Comparison of ENCODE assay signal across 7 mouse cellular contexts in genomic region chr1:13427068-13427434, GRCm38 (mm10).
DNase-seq lines count a peak whose midpoint lies in the region; ATAC-seq and TF ChIP-seq lines count a peak whose summit lies in the region.

No protein-coding gene starts in this region.

- H3K4me2 ChIP-seq in embryonic facial prominence, embryonic 13.5 days: peak overlapping the region; percentile 64
- peak overlapping the region; percentile 67 for H3K4me2 ChIP-seq in intestine, embryonic 16.5 days (ENCODE audit: low read depth, low read length)
- H3K4me2 ChIP-seq in neural tube, embryonic 13.5 days: peak overlapping the region; percentile 55

- 67% methylated on average over 5 of the region's 5 CpGs for WGBS in liver, adult 2 months
- 63% methylated on average over 5 of the region's 5 CpGs for WGBS in embryonic facial prominence, embryonic 13.5 days
- 63% methylated on average over 5 of the region's 5 CpGs for WGBS in intestine, embryonic 16.5 days
- WGBS in neural tube, embryonic 13.5 days: 66% methylated on average over 5 of the region's 5 CpGs

- peaks cover 4% of the 10 kb centered on the region; the same call in 1 of the 2 replicates for H3K4me1 ChIP-seq in liver, adult 2 months (ENCODE audit: control insufficient read depth, insufficient read depth, low read length)
- H3K4me1 ChIP-seq in embryonic facial prominence, embryonic 13.5 days: peaks cover 23% of the 10 kb centered on the region
- H3K4me1 ChIP-seq in intestine, embryonic 16.5 days (ENCODE audit: control insufficient read depth, insufficient read depth, low read length): peaks cover 3% of the 10 kb centered on the region; the same call in 1 of the 2 replicates
- peaks cover 5% of the 10 kb centered on the region for H3K4me1 ChIP-seq in neural tube, embryonic 13.5 days (replicated peaks)

- no peak overlapping the region for H3K27ac ChIP-seq in liver, adult 2 months (replicated peaks; ENCODE audit: insufficient read depth, low read depth, low read length)
- H3K27ac ChIP-seq in embryonic facial prominence, embryonic 13.5 days: peak overlapping the region; percentile 80
- H3K27ac ChIP-seq in intestine, embryonic 16.5 days (ENCODE audit: low read length): no peak overlapping the region
- H3K27ac ChIP-seq in neural tube, embryonic 13.5 days (replicated peaks): no peak overlapping the region

- no peak for ATAC-seq in embryonic facial prominence, embryonic 13.5 days (ENCODE audit: insufficient number of reproducible peaks, insufficient read depth, low FRiP score, low TSS enrichment, low read depth)
- ATAC-seq in intestine, embryonic 16.5 days: 0 out of 2 replicates have a peak, but pooled peaks have one; percentile 1
- 0 out of 2 replicates have a peak, but pooled peaks have one; percentile 2 for ATAC-seq in neural tube, embryonic 13.5 days (ENCODE audit: low read depth)

- no peak overlapping the region; the same call in 1 of the 2 replicates for H3K9ac ChIP-seq in liver, adult 2 months (ENCODE audit: low read depth, low read length)
- no peak overlapping the region for H3K9ac ChIP-seq in embryonic facial prominence, embryonic 13.5 days
- H3K9ac ChIP-seq in intestine, embryonic 16.5 days (ENCODE audit: low read depth, low read length): peak overlapping the region; percentile 68
- no peak overlapping the region for H3K9ac ChIP-seq in neural tube, embryonic 13.5 days

- no peak for TF ChIP-seq POLR2A in liver, adult 2 months (IDR thresholded peaks at IDR 0.05; ENCODE audit: extremely low read depth, insufficient read depth, low read length)

- H3K79me2 ChIP-seq in liver, adult 2 months (ENCODE audit: control insufficient read depth, insufficient read depth, low read length): no peaks in the 10 kb centered on the region

- peak overlapping the region; percentile 58 for H3K4me3 ChIP-seq in liver, adult 2 months (ENCODE audit: insufficient read depth, low read depth, low read length)
- H3K4me3 ChIP-seq in embryonic facial prominence, embryonic 13.5 days: peak overlapping the region; percentile 41; the same call in 1 of the 2 replicates
- peak overlapping the region; percentile 47 for H3K4me3 ChIP-seq in intestine, embryonic 16.5 days (ENCODE audit: low read length)
- 0 out of 2 replicates have a peak overlapping the region, but pooled peaks have one; percentile 37 for H3K4me3 ChIP-seq in neural tube, embryonic 13.5 days

- H3K9me3 ChIP-seq in embryonic facial prominence, embryonic 13.5 days: no peaks in the 10 kb centered on the region
- no peaks in the 10 kb centered on the region for H3K9me3 ChIP-seq in intestine, embryonic 16.5 days (ENCODE audit: control insufficient read depth, low read length)
- H3K9me3 ChIP-seq in neural tube, embryonic 13.5 days: no peaks in the 10 kb centered on the region

- H3K36me3 ChIP-seq in liver, adult 2 months (ENCODE audit: control insufficient read depth, insufficient read depth, low read length): no peaks in the 10 kb centered on the region
- H3K36me3 ChIP-seq in embryonic facial prominence, embryonic 13.5 days: no peaks in the 10 kb centered on the region
- no peaks in the 10 kb centered on the region for H3K36me3 ChIP-seq in intestine, embryonic 16.5 days (ENCODE audit: control insufficient read depth, insufficient read depth, low read length)
- H3K36me3 ChIP-seq in neural tube, embryonic 13.5 days: no peaks in the 10 kb centered on the region

- H3K27me3 ChIP-seq in liver, adult 2 months (ENCODE audit: control insufficient read depth, insufficient read depth, low read length): no peaks in the 10 kb centered on the region
- no peaks in the 10 kb centered on the region for H3K27me3 ChIP-seq in embryonic facial prominence, embryonic 13.5 days
- H3K27me3 ChIP-seq in intestine, embryonic 16.5 days (replicated peaks; ENCODE audit: control insufficient read depth, insufficient read depth, low read length): no peaks in the 10 kb centered on the region
- H3K27me3 ChIP-seq in neural tube, embryonic 13.5 days: no peaks in the 10 kb centered on the region; the same call in 1 of the 2 replicates

- DNase-seq in liver, adult 2 months (ENCODE audit: extremely low read depth, low read depth, low spot score): no peak
- no peak for DNase-seq in liver
- no peak for DNase-seq in frontal cortex, postnatal 10 days (ENCODE audit: low spot score in 2 of 2)
- no peak for DNase-seq in layer of hippocampus, adult 8-10 months (ENCODE audit: low spot score in 2 of 2)

- no peak for TF ChIP-seq CTCF in liver, adult 2 months (IDR thresholded peaks at IDR 0.05; ENCODE audit: low read depth, low read length)
